In genomic region chr2:3118969-3119368, GRCm38 (mm10) we compare ENCODE assay signal across 8 mouse cellular contexts. TPM values are rescaled to one million over a fixed set of nuclear protein-coding genes. Genes with fewer than 3 reads are reported as not detected.
DNase-seq lines count a peak whose midpoint lies in the region; ATAC-seq and TF ChIP-seq lines count a peak whose summit lies in the region.

No protein-coding gene starts in this region.

- peak overlapping the region; percentile 51 for H3K4me2 ChIP-seq in neural tube, embryonic 11.5 days (ENCODE audit: low read depth)
- peak overlapping the region; percentile 76 for H3K4me2 ChIP-seq in hindbrain, postnatal 0 days (ENCODE audit: low read depth, low read length)
- H3K4me2 ChIP-seq in neural tube, embryonic 14.5 days (ENCODE audit: low read depth, low read length): peak overlapping the region; percentile 70

- intact Hi-C loops in left cerebral cortex, postnatal 4 days (cut with DNase I): loop anchor here (2.0 to 10.0 kb wide), 4 partner anchors 56 to 296 kb away; no protein-coding TSS in a partner anchor

- 1% methylated on average over 13 of the region's 16 CpGs for WGBS in cerebellum, adult 2 months
- WGBS in neural tube, embryonic 11.5 days: 2% methylated on average over 11 of the region's 16 CpGs
- 0% methylated on average over 13 of the region's 16 CpGs for WGBS in hindbrain, postnatal 0 days
- 0% methylated on average over 7 of the region's 16 CpGs for WGBS in neural tube, embryonic 14.5 days

- no peak for TF ChIP-seq POLR2A in cerebellum, adult 2 months (IDR thresholded peaks at IDR 0.05; ENCODE audit: borderline replicate concordance, insufficient read depth, low read length)

- DNase-seq in cerebellum, adult 2 months: peak; percentile 25 to 26
- no peak for DNase-seq in cerebellum, postnatal 36 days
- DNase-seq in neural tube, embryonic 11.5 days (ENCODE audit: low spot score): peak; percentile 31
- no peak for DNase-seq in neural tube, embryonic 10.5 days (ENCODE audit: extremely low spot score, low spot score)
- no peak for DNase-seq in hindbrain, postnatal 0 days (ENCODE audit: low spot score)
- DNase-seq in left cerebral cortex, postnatal 4 days: no peak

- H3K4me1 ChIP-seq in cerebellum, adult 2 months (ENCODE audit: control insufficient read depth, insufficient read depth, low read length): 0 out of 2 replicates have a peak, but pooled peaks cover 3% of the 10 kb centered on the region
- H3K4me1 ChIP-seq in neural tube, embryonic 11.5 days (ENCODE audit: control insufficient read depth, insufficient read depth, low read length): peaks cover 6% of the 10 kb centered on the region
- peaks cover 15% of the 10 kb centered on the region; the same call in 1 of the 2 replicates for H3K4me1 ChIP-seq in hindbrain, postnatal 0 days (ENCODE audit: insufficient read depth, low read length)
- H3K4me1 ChIP-seq in neural tube, embryonic 14.5 days (ENCODE audit: control insufficient read depth, insufficient read depth, low read length): peaks cover 10% of the 10 kb centered on the region; the same call in 1 of the 2 replicates

- H3K9me3 ChIP-seq in neural tube, embryonic 11.5 days (ENCODE audit: control insufficient read depth, low read length): no peaks in the 10 kb centered on the region
- H3K9me3 ChIP-seq in hindbrain, postnatal 0 days (ENCODE audit: low read length): no peaks in the 10 kb centered on the region
- H3K9me3 ChIP-seq in neural tube, embryonic 14.5 days (ENCODE audit: control insufficient read depth, low read length): no peaks in the 10 kb centered on the region

- no peak for TF ChIP-seq CTCF in cerebellum, adult 2 months (IDR thresholded peaks at IDR 0.05; ENCODE audit: borderline replicate concordance, insufficient read depth, low read depth, low read length)
- TF ChIP-seq CTCF in hindbrain, postnatal 0 days (IDR thresholded peaks at IDR 0.05; ENCODE audit: low read depth): no peak

- peak overlapping the region; percentile 75 for H3K4me3 ChIP-seq in cerebellum, adult 2 months (replicated peaks; ENCODE audit: insufficient read depth, low read depth, low read length)
- H3K4me3 ChIP-seq in neural tube, embryonic 11.5 days (ENCODE audit: low read depth, low read length): peak overlapping the region; percentile 88
- peak overlapping the region; percentile 88 for H3K4me3 ChIP-seq in hindbrain, postnatal 0 days (ENCODE audit: low read length)
- peak overlapping the region; percentile 84 for H3K4me3 ChIP-seq in neural tube, embryonic 14.5 days (ENCODE audit: low read depth, low read length)

- H3K36me3 ChIP-seq in neural tube, embryonic 11.5 days (ENCODE audit: control insufficient read depth, insufficient read depth, low read length): no peaks in the 10 kb centered on the region
- no peaks in the 10 kb centered on the region for H3K36me3 ChIP-seq in hindbrain, postnatal 0 days (ENCODE audit: insufficient read depth, low read length)
- no peaks in the 10 kb centered on the region for H3K36me3 ChIP-seq in neural tube, embryonic 14.5 days (ENCODE audit: control insufficient read depth, insufficient read depth, low read length)

- H3K27me3 ChIP-seq in cerebellum, adult 2 months (ENCODE audit: control insufficient read depth, insufficient read depth, low read length): no peaks in the 10 kb centered on the region
- H3K27me3 ChIP-seq in neural tube, embryonic 11.5 days (ENCODE audit: control insufficient read depth, insufficient read depth, low read length): no peaks in the 10 kb centered on the region
- H3K27me3 ChIP-seq in hindbrain, postnatal 0 days (ENCODE audit: insufficient read depth, low read length): no peaks in the 10 kb centered on the region
- no peaks in the 10 kb centered on the region for H3K27me3 ChIP-seq in neural tube, embryonic 14.5 days (ENCODE audit: control insufficient read depth, insufficient read depth, low read length)

- peak overlapping the region; percentile 95 for H3K9ac ChIP-seq in neural tube, embryonic 11.5 days (ENCODE audit: low read length)
- H3K9ac ChIP-seq in hindbrain, postnatal 0 days (replicated peaks; ENCODE audit: low read length): peak overlapping the region; percentile 97
- H3K9ac ChIP-seq in neural tube, embryonic 14.5 days (replicated peaks; ENCODE audit: low read depth, low read length): peak overlapping the region; percentile 96

- peak; percentile 36 for ATAC-seq in neural tube, embryonic 11.5 days (ENCODE audit: insufficient read depth, low FRiP score, low TSS enrichment)
- peak; percentile 10; the same call in 1 of the 2 replicates for ATAC-seq in hindbrain, postnatal 0 days
- ATAC-seq in neural tube, embryonic 14.5 days (ENCODE audit: low read depth): peak; percentile 21
- ATAC-seq in activated CD4-positive, CD25-positive, alpha-beta regulatory T cell, adult 4 months: no peak

- H3K27ac ChIP-seq in cerebellum, adult 2 months (ENCODE audit: insufficient read depth, low read length): no peak overlapping the region
- H3K27ac ChIP-seq in neural tube, embryonic 11.5 days (ENCODE audit: low read depth, low read length): peak overlapping the region; percentile 89
- peak overlapping the region; percentile 92 for H3K27ac ChIP-seq in hindbrain, postnatal 0 days
- peak overlapping the region; percentile 92 for H3K27ac ChIP-seq in neural tube, embryonic 14.5 days (ENCODE audit: low read depth, low read length)

RNA-seq across cellular contexts. Expression of gene Fam171a1, which starts 4.9 kb away (rescaled TPM):
- polyA plus RNA-seq in cerebellum, adult 2 months (2012; rRNA removed): 26.6 and 29.1 TPM in 2 replicates
- polyA plus RNA-seq in neural tube, embryonic 11.5 days (2014; fragmentation: Nextera tagmentation; extraction: Ambion mirVana): 49.4 and 52.4 TPM in 2 replicates
- total RNA-seq in hindbrain, postnatal 0 days (2014; rRNA removed): 56.5 and 60.3 TPM in 2 replicates
- 32.7 and 35.4 TPM in 2 replicates for polyA plus RNA-seq in hindbrain, postnatal 0 days (2015; fragmentation: Nextera tagmentation; extraction: Ambion mirVana)
- polyA plus RNA-seq in neural tube, embryonic 14.5 days (2014; fragmentation: Nextera tagmentation; extraction: Ambion mirVana): 44.5 and 60.4 TPM in 2 replicates
- 10 to 100 TPM; 59.8 to 60.8 TPM for total RNA-seq in left cerebral cortex, postnatal 4 days (2021)
- polyA plus RNA-seq in activated CD4-positive, CD25-positive, alpha-beta regulatory T cell, adult 4 months (2017; shearing (Covaris generic)): not detected

Comparison
In these comparisons a context has a peak if more than half of its experiments do, and no peak if none do; other contexts are left out.
1. DNase-seq: peak in cerebellum, adult 2 months (2 of 2) and neural tube, embryonic 11.5 days (single experiment); none in cerebellum, postnatal 36 days (0 of 2), neural tube, embryonic 10.5 days (single experiment), hindbrain, postnatal 0 days (single experiment) and left cerebral cortex, postnatal 4 days (single experiment).
2. RNA of gene Fam171a1, which starts 4.9 kb away (polyA plus RNA-seq): 49.4 to 52.4 TPM in neural tube, embryonic 11.5 days, 44.5 to 60.4 TPM in neural tube, embryonic 14.5 days, 32.7 to 35.4 TPM in hindbrain, postnatal 0 days and 26.6 to 29.1 TPM in cerebellum, adult 2 months; not detected in activated CD4-positive, CD25-positive, alpha-beta regulatory T cell, adult 4 months; every median in the first group is over 10 times any median in the second.
3. Peak in every context shown above with its lines, with median percentiles within 50 percentile points of each other: H3K4me3 ChIP-seq, H3K4me2 ChIP-seq and H3K9ac ChIP-seq.